Mouse (Mus musculus): Measurements from ENCODE around the gene Cldn24. TPM values are rescaled to one million over a fixed set of nuclear protein-coding genes. Genes with fewer than 3 reads are reported as not detected.

The Cldn24 gene
- total and polyA plus RNA-seq, 3 experiments: not detected

GRCm38 (mm10) chr8:47824182-47824581, 2.2 kb downstream of the Cldn24 start, which contains the start of gene Cldn22:
TSS of gene Cldn22 (plus strand) at chr8:47824482.
- H3K9me3 ChIP-seq (replicated peaks; ENCODE audit: low read length): no peaks in the 10 kb centered on the region
- H3K4me1 ChIP-seq (ENCODE audit: control insufficient read depth in 1 of 2, insufficient read depth in 2 of 2): no peaks in the 10 kb centered on the region
- no peak within 1 kb of the TSS for H3K4me2 ChIP-seq (ENCODE audit: insufficient read depth, low read depth, poor library complexity, severe bottlenecking)
- no peaks in the 10 kb centered on the region for H3K36me3 ChIP-seq (replicated peaks in 1 of 2; ENCODE audit: control insufficient read depth in 1 of 2, insufficient read depth in 1 of 2, low read length in 1 of 2)
- no peak within 1 kb of the TSS for H3K4me3 ChIP-seq (replicated peaks in 1 of 3; ENCODE audit: low read depth in 2 of 3, low read length in 2 of 3, poor library complexity in 1 of 3)
- no peak within 1 kb of the TSS for H3K27ac ChIP-seq (ENCODE audit: insufficient read depth, low read depth)
- DNase-seq (ENCODE audit: extremely low read depth): no peak
- dilution Hi-C loops (cut with MboI; ENCODE audit: extremely low pct_ligation_motif_present, extremely low pct_unique_long_range_greater_than_20kb, low sequenced_read_pairs): no loop called here
- H3K79me2 ChIP-seq (replicated peaks; ENCODE audit: control insufficient read depth, extremely low read depth, insufficient read depth, poor library complexity, severe bottlenecking): no peaks in the 10 kb centered on the region
- TF ChIP-seq NRF1 (IDR thresholded peaks at IDR 0.05; ENCODE audit: low read depth, low read length): no peak
- no peak for TF ChIP-seq NELFE (IDR thresholded peaks at IDR 0.05; ENCODE audit: low read depth, low read length)
- no peak for TF ChIP-seq USF2 (conservative IDR thresholded peaks at IDR 0.05; ENCODE audit: low read depth, low read length)
- TF ChIP-seq MAFK (IDR thresholded peaks at IDR 0.05; ENCODE audit: insufficient replicate concordance, low read length): no peak
- TF ChIP-seq MXI1 (IDR thresholded peaks at IDR 0.05; ENCODE audit: low read depth, low read length): no peak
- in situ Hi-C loops (cut with MboI; ENCODE audit: low pct_ligation_motif_present, low pct_unique_long_range_greater_than_20kb, low sequenced_read_pairs): no loop called here
- no peaks in the 10 kb centered on the region for H3K27me3 ChIP-seq (replicated peaks)
- no peak within 1 kb of the TSS for H3K9ac ChIP-seq (ENCODE audit: insufficient read depth, low read depth)

GRCm38 (mm10) chr8:47825596-47825995, 3.7 kb downstream of the Cldn24 start:
- H3K4me2 ChIP-seq (ENCODE audit: insufficient read depth, low read depth, poor library complexity, severe bottlenecking): no peak overlapping the region
- H3K9me3 ChIP-seq (replicated peaks; ENCODE audit: low read length): no peaks in the 10 kb centered on the region
- in situ Hi-C loops (cut with MboI; ENCODE audit: low pct_ligation_motif_present, low pct_unique_long_range_greater_than_20kb, low sequenced_read_pairs) (no loop called here), dilution Hi-C loops (cut with MboI; ENCODE audit: extremely low pct_ligation_motif_present, extremely low pct_unique_long_range_greater_than_20kb, low sequenced_read_pairs) (no loop called here)
- no peaks in the 10 kb centered on the region for H3K36me3 ChIP-seq (replicated peaks in 1 of 2; ENCODE audit: control insufficient read depth in 1 of 2, insufficient read depth in 1 of 2, low read length in 1 of 2)
- TF ChIP-seq ZC3H11A (IDR thresholded peaks at IDR 0.05; ENCODE audit: low read depth, low read length) (no peak), MAX (IDR thresholded peaks at IDR 0.05; ENCODE audit: low read length) (no peak), RAD21 (IDR thresholded peaks at IDR 0.05; ENCODE audit: low read depth, low read length) (no peak), SIN3A (IDR thresholded peaks at IDR 0.05; ENCODE audit: low read length) (no peak), UBTF (IDR thresholded peaks at IDR 0.05; ENCODE audit: low read depth, low read length) (no peak), MAFK (IDR thresholded peaks at IDR 0.05; ENCODE audit: insufficient replicate concordance, low read length) (no peak), MAZ (IDR thresholded peaks at IDR 0.05; ENCODE audit: low read depth, low read length) (no peak), PAX5 (IDR thresholded peaks at IDR 0.05; ENCODE audit: low read length) (no peak), SMC3 (IDR thresholded peaks at IDR 0.05; ENCODE audit: low read depth, low read length) (no peak)
- H3K27me3 ChIP-seq (replicated peaks): no peaks in the 10 kb centered on the region
- no peaks in the 10 kb centered on the region for H3K4me1 ChIP-seq (ENCODE audit: control insufficient read depth in 1 of 2, insufficient read depth in 2 of 2)
- no peak overlapping the region for H3K27ac ChIP-seq (ENCODE audit: insufficient read depth, low read depth)
- DNase-seq (ENCODE audit: extremely low read depth): no peak
- H3K79me2 ChIP-seq (replicated peaks; ENCODE audit: control insufficient read depth, extremely low read depth, insufficient read depth, poor library complexity, severe bottlenecking): no peaks in the 10 kb centered on the region
- no peak overlapping the region for H3K4me3 ChIP-seq (replicated peaks in 1 of 3; ENCODE audit: low read depth in 2 of 3, low read length in 2 of 3, poor library complexity in 1 of 3)
- H3K9ac ChIP-seq (ENCODE audit: insufficient read depth, low read depth): no peak overlapping the region

GRCm38 (mm10) chr8:47826911-47827310, 5.0 kb downstream of the Cldn24 start:
- dilution Hi-C loops (cut with MboI; ENCODE audit: extremely low pct_ligation_motif_present, extremely low pct_unique_long_range_greater_than_20kb, low sequenced_read_pairs): no loop called here

More at GRCm38 (mm10) chr8:47826911-47827310, 5.0 kb downstream of the Cldn24 start:
- Histone ChIP-seq H3K4me2 (ENCODE audit: insufficient read depth, low read depth, poor library complexity, severe bottlenecking) (no peak overlapping the region), H3K27ac (ENCODE audit: insufficient read depth, low read depth) (no peak overlapping the region), H3K9me3 (replicated peaks; ENCODE audit: low read length) (no peaks in the 10 kb centered on the region), H3K4me1 (ENCODE audit: control insufficient read depth in 1 of 2, insufficient read depth in 2 of 2) (no peaks in the 10 kb centered on the region), H3K79me2 (replicated peaks; ENCODE audit: control insufficient read depth, extremely low read depth, insufficient read depth, poor library complexity, severe bottlenecking) (no peaks in the 10 kb centered on the region), H3K4me3 (replicated peaks in 1 of 3; ENCODE audit: low read depth in 2 of 3, low read length in 2 of 3, poor library complexity in 1 of 3) (no peak overlapping the region), H3K27me3 (replicated peaks) (no peaks in the 10 kb centered on the region), H3K9ac (ENCODE audit: insufficient read depth, low read depth) (no peak overlapping the region), H3K36me3 (replicated peaks in 1 of 2; ENCODE audit: control insufficient read depth in 1 of 2, insufficient read depth in 1 of 2, low read length in 1 of 2) (no peaks in the 10 kb centered on the region)
- in situ Hi-C loops (cut with MboI; ENCODE audit: low pct_ligation_motif_present, low pct_unique_long_range_greater_than_20kb, low sequenced_read_pairs): no loop called here
- TF ChIP-seq MAX (IDR thresholded peaks at IDR 0.05; ENCODE audit: low read length): no peak
- TF ChIP-seq POLR2A (IDR thresholded peaks at IDR 0.05; ENCODE audit: low read depth, low read length): no peak
- TF ChIP-seq NELFE (IDR thresholded peaks at IDR 0.05; ENCODE audit: low read depth, low read length): no peak
- no peak for TF ChIP-seq GABPA (IDR thresholded peaks at IDR 0.05; ENCODE audit: insufficient replicate concordance, low read depth, low read length)
- TF ChIP-seq JUN (IDR thresholded peaks at IDR 0.05; ENCODE audit: insufficient read depth, low read depth, low read length): no peak
- no peak for TF ChIP-seq UBTF (IDR thresholded peaks at IDR 0.05; ENCODE audit: low read depth, low read length)
- TF ChIP-seq ZC3H11A (IDR thresholded peaks at IDR 0.05; ENCODE audit: low read depth, low read length): no peak
- TF ChIP-seq ZNF384 (IDR thresholded peaks at IDR 0.05; ENCODE audit: low read depth, low read length): no peak
- TF ChIP-seq KAT2A (IDR thresholded peaks at IDR 0.05; ENCODE audit: insufficient replicate concordance, low read length): no peak
- no peak for TF ChIP-seq ELF1 (IDR thresholded peaks at IDR 0.05; ENCODE audit: low read depth, low read length)
- TF ChIP-seq MAZ (IDR thresholded peaks at IDR 0.05; ENCODE audit: low read depth, low read length): no peak
- TF ChIP-seq MXI1 (IDR thresholded peaks at IDR 0.05; ENCODE audit: low read depth, low read length): no peak
- no peak for TF ChIP-seq JUND (conservative IDR thresholded peaks at IDR 0.05; ENCODE audit: low read depth, low read length)
- no peak for DNase-seq (ENCODE audit: extremely low read depth)
